In genomic region chr11:93396356-93396755, GRCm38 (mm10) we compare ENCODE assay signal across 1 mouse cellular context.
TF ChIP-seq lines count a peak whose summit lies in the region.

No protein-coding gene starts in this region.

TF ChIP-seq in CH12.LX, 34 proteins besides CTCF, POLR2A, EP300 and RAD21 (continued from another document):
- no peak for TF ChIP-seq SMC3 (IDR thresholded peaks at IDR 0.05; ENCODE audit: low read depth, low read length)
- no peak for TF ChIP-seq MAZ (IDR thresholded peaks at IDR 0.05; ENCODE audit: low read depth, low read length)
- TF ChIP-seq BHLHE40 (IDR thresholded peaks at IDR 0.05; ENCODE audit: low read depth, low read length) = no peak
TF ChIP-seq in CH12.LX: peak in this region for 0.
